Mouse (Mus musculus): ENCODE results near the gene Mlh3.

DNA sequence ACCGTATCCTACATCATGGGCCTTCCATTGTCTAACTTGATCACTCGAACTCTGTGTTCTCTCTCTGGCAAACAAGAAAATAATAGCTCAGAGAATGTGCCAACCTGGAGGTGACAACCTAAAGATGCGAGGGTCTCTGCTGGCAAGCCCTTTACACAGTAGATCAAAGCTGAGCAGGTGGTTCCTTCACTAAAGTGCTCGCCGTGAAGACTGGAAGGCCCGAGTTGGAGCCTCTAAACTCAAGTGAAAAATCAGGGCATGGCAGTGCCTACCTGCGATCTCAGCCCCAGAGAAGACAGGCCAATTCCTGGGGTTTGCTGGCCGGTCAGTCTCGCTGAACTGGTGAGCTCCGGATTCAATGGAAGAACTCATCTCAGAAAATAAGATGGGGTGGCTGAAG, 77.3 kb downstream of the Mlh3 start:
- no peak for TF ChIP-seq CTCF (IDR thresholded peaks at IDR 0.05; ENCODE audit: control insufficient read depth, insufficient read depth, insufficient read length)
- TF ChIP-seq CEBPB (IDR thresholded peaks at IDR 0.05; ENCODE audit: low read depth) = no peak
- no peak for TF ChIP-seq MYOG (IDR thresholded peaks at IDR 0.05; ENCODE audit: control insufficient read depth, extremely low read depth, insufficient read length)
- no peak for TF ChIP-seq MYOD1 (IDR thresholded peaks at IDR 0.05; ENCODE audit: control insufficient read depth, insufficient read length, low read depth)
- no peak for TF ChIP-seq MAX (IDR thresholded peaks at IDR 0.05)
- no peak for TF ChIP-seq USF1 (IDR thresholded peaks at IDR 0.05; ENCODE audit: low read depth)
- TF ChIP-seq FOSL1 (IDR thresholded peaks at IDR 0.05; ENCODE audit: insufficient read depth, low read length, poor library complexity, severe bottlenecking) = no peak
